Mouse (Mus musculus) heart, embryonic 16.5 days (tissue): ENCODE results near the gene Trim23. TPM values are rescaled to one million over a fixed set of nuclear protein-coding genes. Genes with fewer than 3 reads are reported as not detected.
"Not testable (repeated sequence)": the region's sequence is repeated elsewhere in the genome, so short reads cannot be mapped to it uniquely, and the experiment has no call there.

Experiments used
- ATAC-seq: fragments of 200-750 bp; cut with Nextera tagmentation; replicated peaks from 2 replicates; pipeline ENCODE4 v1.8.0; 2017; ENCODE audit warnings: moderate number of reproducible peaks; ENCODE audit not compliant: insufficient read depth, low FRiP score; ENCODE audit errors: extremely low read depth
- H3K27ac ChIP-seq: fragments of 300-500 bp; sonication (generic); 2 replicates; pipeline ENCODE4 v1.5.1; 2014; ENCODE audit warnings: mild to moderate bottlenecking, low read length, control low read depth, moderate library complexity
- H3K27me3 ChIP-seq: fragments of 300-500 bp; sonication (generic); 2 replicates; pipeline ENCODE4 v1.6.1; 2014; ENCODE audit warnings: low read length, mixed read lengths; ENCODE audit not compliant: control insufficient read depth, insufficient read depth
- H3K36me3 ChIP-seq: fragments of 300-500 bp; sonication (generic); 2 replicates; pipeline ENCODE4 v1.6.1; 2014; ENCODE audit not compliant: control insufficient read depth, insufficient read depth
- H3K4me1 ChIP-seq: fragments of 300-500 bp; sonication (generic); 2 replicates; pipeline ENCODE4 v1.6.1; 2014; ENCODE audit warnings: low read length, mixed read lengths; ENCODE audit not compliant: control insufficient read depth, insufficient read depth
- H3K4me2 ChIP-seq: fragments of 300-500 bp; sonication (generic); 2 replicates; pipeline ENCODE4 v1.6.1; 2014; ENCODE audit warnings: low read depth, mild to moderate bottlenecking, control low read depth, low read length
- H3K4me3 ChIP-seq: fragments of 300-500 bp; sonication (generic); 2 replicates; pipeline ENCODE4 v1.5.1; 2014; ENCODE audit warnings: mild to moderate bottlenecking, control low read depth, low read length
- H3K9ac ChIP-seq: fragments of 300-500 bp; sonication (generic); 2 replicates; pipeline ENCODE4 v1.6.1; 2014; ENCODE audit warnings: low read length, control low read depth
- H3K9me3 ChIP-seq: fragments of 300-500 bp; sonication (generic); replicated peaks from 2 replicates; pipeline ENCODE4 v1.6.1; 2016; ENCODE audit warnings: low read length; ENCODE audit not compliant: control insufficient read depth
- WGBS: fragments of 180-500 bp; shearing (Covaris S2); extraction: QIAGEN DNeasy Blood & Tissue Kit; methylation state at CpG from one replicate; pipeline ENCODE4 v1.1.7; 2014; 5-methylcytosine and 5-hydroxymethylcytosine counted together
- polyA plus RNA-seq: library from polyadenylated mRNA; unstranded; fragments of >200 nt; fragmentation: Nextera tagmentation; extraction: Ambion mirVana; gene quantifications from 2 replicates; pipeline ENCODE4 v1.2.1, GENCODE M21; 2015

Gene Trim23
- polyA plus RNA-seq, 1 experiment from 2014 or later = 16.0 TPM

- no peak overlapping the region for H3K4me2 ChIP-seq
Observed at GRCm38 (mm10) chr13:104171711-104172110, 6.9 kb upstream of the Trim23 start.

GRCm38 (mm10) chr13:104172498-104172897 lies 6.1 kb upstream of the Trim23 start:
- peaks cover 16% of the 10 kb centered on the region for H3K36me3 ChIP-seq
- H3K27ac ChIP-seq = no peak overlapping the region
- no peak for ATAC-seq
- no peak overlapping the region for H3K4me2 ChIP-seq
- peaks cover 6% of the 10 kb centered on the region for H3K4me1 ChIP-seq
- H3K9me3 ChIP-seq = no peaks in the 10 kb centered on the region; the same call in 1 of the 2 replicates
- H3K9ac ChIP-seq = no peak overlapping the region
- H3K27me3 ChIP-seq = no peaks in the 10 kb centered on the region
- H3K4me3 ChIP-seq = no peak overlapping the region

More at GRCm38 (mm10) chr13:104171711-104172110, 6.9 kb upstream of the Trim23 start:
- Histone ChIP-seq H3K9ac (no peak overlapping the region), H3K27ac (no peak overlapping the region), H3K4me3 (no peak overlapping the region), H3K27me3 (no peaks in the 10 kb centered on the region), H3K9me3 (no peaks in the 10 kb centered on the region; the same call in 1 of the 2 replicates), H3K36me3 (peaks cover 18% of the 10 kb centered on the region), H3K4me1 (peaks cover 3% of the 10 kb centered on the region)
- WGBS = 85% methylated on average over 5 of the region's 5 CpGs
- no peak for ATAC-seq

GRCm38 (mm10) chr13:104176874-104177273 lies 1.7 kb upstream of the Trim23 start:
- Histone ChIP-seq H3K36me3 (peaks cover 6% of the 10 kb centered on the region; the same call in 1 of the 2 replicates), H3K9me3 (no peaks in the 10 kb centered on the region), H3K4me2 (peak overlapping the region; percentile 63), H3K9ac (peak overlapping the region; percentile 50), H3K27me3 (no peaks in the 10 kb centered on the region), H3K4me1 (peaks cover 9% of the 10 kb centered on the region), H3K4me3 (peak overlapping the region; percentile 38), H3K27ac (no peak overlapping the region)
- no peak for ATAC-seq
- 61% methylated on average over 3 of the region's 3 CpGs for WGBS

- under 1% methylated on average over 32 of the region's 32 CpGs for WGBS
- H3K27ac ChIP-seq = peak within 1 kb of the TSS; percentile 89
Observed at GRCm38 (mm10) chr13:104177796-104178649, 574 bp upstream of the Trim23 start, which contains the start of gene Trappc13. Trappc13 (minus strand) TSS chr13:104178469.

GRCm38 (mm10) chr13:104179176-104179888 lies 735 bp downstream of the Trim23 start:
- H3K27me3 ChIP-seq = no peaks in the 10 kb centered on the region
- H3K9me3 ChIP-seq = no peaks in the 10 kb centered on the region
- H3K9ac ChIP-seq = peak overlapping the region; percentile 92
- peaks cover 9% of the 10 kb centered on the region for H3K4me1 ChIP-seq
- peak overlapping the region; percentile 71 for H3K4me2 ChIP-seq
- H3K4me3 ChIP-seq = peak overlapping the region; percentile 98
- WGBS = 7% methylated on average over 13 of the region's 13 CpGs
- H3K36me3 ChIP-seq = peaks cover 12% of the 10 kb centered on the region; the same call in 1 of the 2 replicates
- peak overlapping the region; percentile 84; the same call in 1 of the 2 replicates for H3K27ac ChIP-seq
- ATAC-seq = no peak

More at GRCm38 (mm10) chr13:104177796-104178649, 574 bp upstream of the Trim23 start, which contains the start of gene Trappc13:
- Histone ChIP-seq H3K36me3 (peaks cover 9% of the 10 kb centered on the region; the same call in 1 of the 2 replicates), H3K4me3 (peak within 1 kb of the TSS; percentile 98), H3K9ac (peak within 1 kb of the TSS; percentile 92), H3K9me3 (no peaks in the 10 kb centered on the region), H3K4me2 (peak within 1 kb of the TSS; percentile 85), H3K4me1 (peaks cover 9% of the 10 kb centered on the region), H3K27me3 (no peaks in the 10 kb centered on the region)
- peak; percentile 81 for ATAC-seq

GRCm38 (mm10) chr13:104187357-104187756 lies 8.8 kb downstream of the Trim23 start:
- no peak for ATAC-seq
- 61% methylated on average over 4 of the region's 4 CpGs for WGBS
- no peaks in the 10 kb centered on the region for H3K9me3 ChIP-seq
- H3K27ac ChIP-seq = no peak overlapping the region
- H3K9ac ChIP-seq = no peak overlapping the region
- H3K4me2 ChIP-seq = no peak overlapping the region
- no peaks in the 10 kb centered on the region for H3K27me3 ChIP-seq
- no peak overlapping the region for H3K4me3 ChIP-seq
- 0 out of 2 replicates have a peak, but pooled peaks cover 2% of the 10 kb centered on the region for H3K4me1 ChIP-seq
- H3K36me3 ChIP-seq = peaks cover 23% of the 10 kb centered on the region

- not testable (repeated sequence) for H3K4me2 ChIP-seq, H3K27me3 ChIP-seq, H3K9ac ChIP-seq, H3K4me3 ChIP-seq, H3K4me1 ChIP-seq, ATAC-seq, H3K9me3 ChIP-seq, H3K27ac ChIP-seq
- peaks cover 18% of the 10 kb centered on the region for H3K36me3 ChIP-seq
Observed at GRCm38 (mm10) chr13:104195891-104196290, 17.3 kb downstream of the Trim23 start.

GRCm38 (mm10) chr13:104204313-104204712 lies 25.7 kb downstream of the Trim23 start:
- WGBS = 51% methylated on average over 1 of the region's 1 CpGs
- H3K4me1 ChIP-seq = no peaks in the 10 kb centered on the region
- no peak overlapping the region for H3K4me2 ChIP-seq
- no peak overlapping the region for H3K9ac ChIP-seq
- no peaks in the 10 kb centered on the region for H3K27me3 ChIP-seq
- ATAC-seq = no peak
- H3K27ac ChIP-seq = no peak overlapping the region
- no peak overlapping the region for H3K4me3 ChIP-seq
- peaks cover 23% of the 10 kb centered on the region for H3K36me3 ChIP-seq
- no peaks in the 10 kb centered on the region for H3K9me3 ChIP-seq
